Mouse (Mus musculus) adrenal gland, postnatal 10 days (tissue): ENCODE measurements at regions not wholly inside any gene's neighbourhood (a gene's known extent, or its start where the extent isn't known, plus 50 kb on each side); places are given as distances from the start of the nearest gene placed in this dataset.

Experiments used
- DNase-seq: peaks from one replicate; pipeline ENCODE4 v3.0.0; 2021; ENCODE audit warnings: mixed read lengths

- no peak for DNase-seq
These were observed 362.3 kb upstream of the Fam92a start for GRCm38 (mm10) chr4:12534151-12534550.

GRCm38 (mm10) chr4:12532961-12533360 is 361.1 kb upstream of the Fam92a start:
- no peak for DNase-seq

- no peak for DNase-seq
These were observed 350.5 kb upstream of the Fam92a start for GRCm38 (mm10) chr4:12522358-12522757.

DNA sequence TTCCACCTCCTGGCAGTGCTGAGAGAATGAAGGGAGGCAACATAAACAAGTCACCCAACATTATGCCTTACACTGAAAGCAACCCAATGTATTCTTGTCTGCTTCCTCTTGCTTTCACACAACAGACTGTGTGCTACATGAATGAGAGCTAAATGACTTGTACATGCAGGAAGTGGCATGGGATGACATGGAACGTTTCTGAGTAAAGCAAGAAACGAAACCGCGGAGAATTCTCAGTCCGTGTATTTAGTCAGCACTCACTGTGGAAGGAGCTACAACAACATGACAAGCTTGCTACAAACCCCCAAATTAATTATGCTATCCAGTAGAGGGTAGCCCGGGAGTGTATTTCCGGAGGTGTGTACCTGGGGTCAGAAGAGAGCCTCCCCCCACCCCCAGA is 349.4 kb upstream of the Fam92a start:
- no peak for DNase-seq

GRCm38 (mm10) chr4:12516497-12516896 is 344.7 kb upstream of the Fam92a start:
- no peak for DNase-seq

GRCm38 (mm10) chr4:12511656-12512385 is 340.0 kb upstream of the Fam92a start:
- peak; percentile 69 for DNase-seq

DNA sequence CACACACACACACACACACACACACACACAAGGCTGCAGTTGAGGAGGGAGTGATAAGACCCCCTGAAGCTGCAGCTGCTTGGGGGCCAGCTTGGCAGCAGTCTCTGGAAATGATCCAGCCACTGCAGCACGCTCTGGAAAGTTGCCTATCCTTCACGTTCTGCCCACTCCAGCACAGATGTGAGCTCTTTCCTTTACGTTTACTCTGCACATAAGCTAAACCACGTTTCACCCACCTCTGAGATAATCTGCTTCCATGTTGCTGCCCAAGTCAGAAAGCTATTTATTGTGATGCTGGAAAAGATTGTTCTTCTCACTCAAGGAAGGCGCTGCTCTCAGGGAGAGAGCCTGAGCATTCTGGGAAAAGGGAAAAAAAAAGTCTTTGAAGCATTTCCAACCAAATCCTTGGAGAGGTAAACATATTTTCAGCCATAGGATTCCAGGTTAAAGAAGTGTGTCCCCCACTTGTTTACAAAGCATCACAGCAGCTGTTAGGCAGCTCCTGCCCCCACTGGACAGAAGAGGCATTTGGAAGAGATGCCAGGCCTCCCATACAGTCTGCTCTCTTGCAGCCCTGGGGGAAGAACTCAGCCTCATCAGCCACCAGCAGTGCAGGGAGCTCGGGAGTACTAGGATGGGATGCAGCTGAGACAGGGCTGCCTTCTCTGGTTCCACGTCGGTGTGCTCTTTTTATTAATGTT is 335.2 kb upstream of the Fam92a start:
- DNase-seq: no peak

DNA sequence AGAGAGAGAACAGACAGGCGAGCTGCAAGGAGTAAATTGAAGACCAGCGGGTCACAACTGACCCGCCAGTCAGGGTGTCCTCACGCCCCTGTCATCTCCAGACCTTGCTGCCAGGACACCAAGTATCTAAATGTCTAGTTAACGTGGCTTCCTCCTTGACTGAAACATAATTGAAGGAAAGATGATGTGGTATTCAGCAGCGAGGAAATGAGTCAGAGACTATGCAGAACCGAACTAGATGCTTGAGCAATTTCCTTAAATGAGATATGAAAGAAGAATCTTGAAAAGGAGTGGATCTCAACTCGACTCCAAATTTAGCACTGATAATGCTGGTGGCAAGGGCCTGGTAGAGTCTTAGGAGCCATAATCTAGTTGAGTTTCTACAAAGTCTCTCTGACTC is 329.3 kb upstream of the Fam92a start:
- DNase-seq: no peak

DNA sequence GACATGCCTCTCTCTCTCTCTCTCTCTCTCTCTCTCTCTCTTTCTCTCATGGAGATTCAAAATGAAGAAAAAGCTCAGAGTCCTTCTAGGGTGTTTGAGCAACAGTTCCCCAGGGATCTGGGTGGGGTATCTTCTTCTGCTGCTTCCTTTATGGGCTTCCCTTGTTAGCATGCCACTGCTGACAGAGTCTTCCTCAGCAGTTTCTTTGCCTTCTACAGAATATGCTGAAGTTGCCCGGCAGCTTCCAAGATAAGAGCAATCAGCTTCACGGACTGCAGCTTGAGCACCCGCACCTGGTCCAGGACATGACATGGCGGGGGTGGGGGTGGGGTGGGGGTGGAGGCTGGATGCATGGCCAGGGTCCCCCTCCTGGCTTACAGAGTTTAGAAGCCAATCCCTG is 326.6 kb upstream of the Fam92a start:
- no peak for DNase-seq

DNA sequence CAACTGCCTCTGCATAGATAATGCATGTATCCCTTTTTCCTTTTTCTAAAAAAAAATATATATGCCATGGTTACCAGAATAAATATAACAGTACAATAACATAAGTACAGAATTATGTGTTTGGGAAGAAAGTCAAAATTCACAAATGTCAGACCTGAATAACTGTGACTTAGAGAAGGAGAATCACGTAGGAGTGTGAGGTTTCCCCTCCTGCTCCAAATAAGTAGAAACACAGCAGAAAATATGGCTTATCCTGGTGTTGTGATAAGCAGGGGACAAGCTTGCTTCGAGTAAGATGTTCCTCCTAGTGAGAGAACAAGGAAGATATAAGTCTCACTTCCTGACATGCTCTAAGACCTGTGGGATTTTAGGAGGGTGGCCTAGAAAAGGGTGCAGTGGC is 320.7 kb upstream of the Fam92a start:
- DNase-seq: no peak

DNA sequence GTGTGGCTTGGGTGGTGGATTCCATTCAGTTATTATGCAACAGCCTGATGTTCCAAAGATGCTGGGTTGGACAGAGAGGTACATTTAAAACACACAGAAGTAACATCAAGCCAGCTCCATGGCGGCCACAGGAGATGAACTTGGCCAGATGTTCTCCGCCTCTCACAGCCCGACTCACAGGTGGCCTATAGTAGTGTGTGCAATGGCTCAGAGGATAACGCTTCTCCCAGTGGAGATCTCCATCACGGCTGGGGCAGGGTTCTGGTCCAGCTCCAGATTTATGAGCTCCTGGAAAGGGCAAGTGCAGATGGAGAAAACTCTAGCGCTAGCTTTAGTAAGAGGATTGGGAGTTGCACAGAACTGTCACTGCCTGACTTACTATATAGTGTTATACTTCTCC is 319.5 kb upstream of the Fam92a start:
- DNase-seq: no peak

- DNase-seq: no peak
These were observed 318.3 kb upstream of the Fam92a start for GRCm38 (mm10) chr4:12490066-12490465.

DNA sequence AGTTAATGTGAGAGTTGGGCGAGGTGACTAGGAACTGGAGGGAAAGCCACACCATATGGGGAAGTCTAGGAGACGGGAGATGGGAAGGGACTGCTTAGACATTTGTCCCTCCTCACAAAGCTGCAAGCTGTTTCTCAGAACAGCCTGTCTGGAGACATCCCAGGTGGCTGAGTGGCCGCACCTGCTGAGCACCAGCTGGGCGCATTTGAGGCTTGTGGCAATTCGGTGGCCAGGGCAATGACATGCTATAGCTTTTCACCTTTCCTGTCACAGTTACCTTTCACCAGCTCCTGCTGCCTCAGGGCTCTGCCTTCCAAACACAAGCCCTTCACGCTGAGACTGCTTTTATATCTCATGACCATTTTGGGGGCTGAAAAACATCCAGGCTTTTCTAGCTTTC is 317.5 kb upstream of the Fam92a start:
- DNase-seq: no peak

DNA sequence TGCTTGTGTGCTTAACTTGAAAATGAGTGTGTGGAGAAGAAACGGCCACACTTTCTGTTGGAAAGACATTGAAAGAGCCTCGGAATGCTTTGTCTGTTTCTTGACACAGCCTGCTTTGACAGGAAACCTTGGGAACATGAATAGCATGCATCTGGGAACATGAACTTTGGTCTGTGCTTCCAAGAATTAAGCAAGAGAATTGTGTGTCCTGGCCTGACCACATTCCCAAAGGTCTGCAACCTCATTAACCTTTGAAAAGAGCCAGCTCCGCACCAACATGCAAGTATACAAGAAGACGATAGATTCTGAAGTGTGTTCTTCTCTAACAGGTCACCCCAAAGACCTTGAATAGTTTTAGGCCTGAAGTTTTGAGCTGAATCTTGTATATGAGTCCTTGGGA is 309.7 kb upstream of the Fam92a start:
- peak; percentile 19 for DNase-seq

GRCm38 (mm10) chr4:12476717-12477116 is 304.9 kb upstream of the Fam92a start:
- no peak for DNase-seq

GRCm38 (mm10) chr4:12474981-12475568 is 303.3 kb upstream of the Fam92a start:
- DNase-seq: no peak

DNA sequence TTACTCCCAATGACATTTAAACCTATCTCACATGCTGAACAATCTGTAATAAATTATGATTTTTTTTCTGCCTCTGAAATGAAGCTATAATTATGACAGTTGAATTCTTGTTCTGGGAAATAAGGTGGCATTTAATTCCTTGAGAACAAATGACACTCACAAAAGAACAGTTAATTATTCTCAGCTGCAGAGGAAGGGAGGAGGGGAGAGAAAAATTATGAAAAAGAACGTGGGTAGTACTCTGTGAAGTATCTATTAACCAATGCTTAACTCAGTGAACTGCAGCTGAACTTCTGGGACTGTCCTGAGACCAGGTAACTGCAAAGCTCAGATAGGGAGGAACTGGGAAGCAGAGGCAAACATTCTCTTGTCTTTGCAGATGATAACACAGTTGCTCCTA is 302.6 kb upstream of the Fam92a start:
- no peak for DNase-seq

DNA sequence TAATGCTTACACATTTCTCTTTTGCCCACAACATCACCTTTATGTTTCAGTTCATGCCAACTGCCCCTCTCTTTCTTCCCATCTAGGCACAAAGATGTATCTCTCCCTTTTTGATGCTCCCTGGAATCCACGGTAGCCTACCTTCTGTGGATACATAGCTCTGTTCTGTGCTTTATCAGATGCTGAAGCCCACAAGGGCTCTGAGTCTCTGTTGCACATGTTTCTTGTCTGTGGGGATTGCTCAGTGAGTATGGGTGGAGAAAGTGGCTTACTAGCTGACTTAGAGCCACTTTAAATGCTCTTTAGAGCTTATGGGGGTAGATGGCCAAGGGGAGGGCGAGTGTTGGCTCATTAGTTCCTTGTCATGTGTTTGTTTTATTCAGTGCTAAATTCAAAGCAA is 289.9 kb upstream of the Fam92a start:
- DNase-seq: no peak

DNA sequence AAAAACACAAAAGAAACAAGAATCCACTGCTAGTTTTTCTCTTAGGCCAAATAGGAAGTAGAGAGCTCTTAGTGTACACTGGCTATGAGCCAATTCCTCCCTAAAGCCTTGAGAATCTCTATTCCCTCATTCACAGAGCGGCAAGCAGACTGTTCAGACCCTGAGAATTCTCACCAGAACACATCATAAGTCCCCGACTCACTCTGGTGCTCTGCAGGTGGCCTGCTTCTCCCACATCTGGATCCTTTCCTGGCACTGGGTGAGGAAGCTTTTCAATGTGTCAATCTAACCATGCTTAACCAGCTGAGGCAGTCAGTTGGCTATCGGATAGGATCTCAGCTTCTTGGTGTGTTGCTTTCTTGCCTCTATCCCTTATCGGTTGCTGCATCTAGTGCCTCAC is 289.4 kb upstream of the Fam92a start:
- DNase-seq: peak; percentile 3

DNA sequence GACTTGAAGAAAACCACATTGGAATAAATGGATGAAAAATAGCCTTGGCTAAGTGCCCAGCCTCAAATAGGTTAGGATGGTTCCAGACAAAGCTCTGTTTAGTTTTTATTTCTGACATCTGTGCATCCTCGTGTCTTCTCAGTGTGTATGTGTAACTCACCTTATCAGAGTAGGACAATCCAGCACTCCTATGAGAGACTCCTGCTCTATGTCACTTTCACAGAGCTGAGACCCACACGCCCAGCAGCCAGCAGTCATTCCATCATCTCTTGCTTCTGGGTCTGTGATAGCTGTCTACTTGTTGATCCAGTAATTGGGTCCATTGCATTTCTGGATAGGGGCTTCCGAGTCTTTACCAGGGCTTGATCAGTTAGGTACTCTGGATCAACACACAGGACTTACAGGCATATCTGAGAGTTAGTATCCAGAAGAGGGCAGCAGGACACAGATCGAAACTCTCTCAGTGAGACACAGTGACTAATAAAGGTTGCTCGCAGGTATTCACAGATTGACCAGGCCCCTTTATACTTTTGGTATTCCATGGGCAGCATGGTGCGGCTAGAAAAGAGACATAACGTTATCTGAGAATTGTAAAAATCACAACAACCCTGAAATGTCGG is 286.3 kb upstream of the Fam92a start:
- DNase-seq: no peak

- no peak for DNase-seq
These were observed 280.3 kb upstream of the Fam92a start for GRCm38 (mm10) chr4:12452086-12452485.

DNA sequence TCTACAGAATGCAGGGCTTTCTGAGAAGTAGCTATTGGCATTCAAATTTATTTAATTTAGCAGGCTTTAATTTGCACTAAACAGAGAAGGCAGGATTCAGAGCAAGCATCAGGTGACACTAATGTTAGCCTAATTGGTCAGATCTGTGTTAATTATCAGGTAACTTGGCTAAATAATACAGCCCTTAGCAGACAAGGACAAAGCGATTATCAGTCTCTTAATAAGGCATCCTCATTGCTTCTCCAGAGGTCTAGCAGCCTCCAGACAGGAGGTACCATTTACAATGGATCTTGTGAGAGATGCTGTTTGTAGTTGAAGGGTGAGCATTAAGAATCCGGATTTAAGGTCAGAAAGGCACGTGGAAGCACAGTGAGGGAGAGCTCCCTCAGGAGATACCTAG is 253.7 kb upstream of the Fam92a start:
- no peak for DNase-seq

DNA sequence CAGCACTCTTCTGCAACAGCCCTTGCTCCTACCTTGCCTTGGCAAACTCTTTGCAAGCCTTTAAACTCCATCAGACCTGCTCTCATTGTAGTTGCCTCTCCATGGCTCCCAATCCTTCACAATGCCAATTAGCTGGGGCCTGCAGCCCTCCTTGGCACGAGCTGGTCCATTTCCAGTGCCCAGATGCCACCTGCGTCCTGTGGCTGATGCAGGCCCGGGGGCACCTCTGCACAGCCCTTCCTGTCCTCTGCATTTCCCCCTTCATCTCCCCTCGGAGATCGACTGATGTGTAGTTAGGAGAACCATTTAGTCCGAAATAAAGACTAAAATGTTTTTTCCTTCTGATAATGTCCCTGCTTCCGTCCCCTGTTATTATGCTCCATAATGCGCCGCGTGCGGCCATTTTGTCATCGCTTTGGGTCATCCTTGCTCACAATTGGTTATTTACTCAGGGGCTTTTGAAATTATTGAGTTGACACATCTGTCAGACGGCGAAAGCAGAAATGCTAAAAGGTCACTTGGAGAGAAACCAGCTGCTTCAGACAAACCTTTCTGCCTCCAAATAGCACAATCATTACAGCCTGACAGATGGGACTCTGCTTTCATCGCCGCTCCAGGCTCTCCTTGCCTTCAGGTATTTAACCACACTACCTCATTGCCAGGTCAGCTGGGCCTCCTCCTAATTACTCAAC is 250.0 kb upstream of the Fam92a start:
- DNase-seq: no peak
